Mouse (Mus musculus): ENCODE results near the gene Amz2.

Gene Amz2

DNA sequence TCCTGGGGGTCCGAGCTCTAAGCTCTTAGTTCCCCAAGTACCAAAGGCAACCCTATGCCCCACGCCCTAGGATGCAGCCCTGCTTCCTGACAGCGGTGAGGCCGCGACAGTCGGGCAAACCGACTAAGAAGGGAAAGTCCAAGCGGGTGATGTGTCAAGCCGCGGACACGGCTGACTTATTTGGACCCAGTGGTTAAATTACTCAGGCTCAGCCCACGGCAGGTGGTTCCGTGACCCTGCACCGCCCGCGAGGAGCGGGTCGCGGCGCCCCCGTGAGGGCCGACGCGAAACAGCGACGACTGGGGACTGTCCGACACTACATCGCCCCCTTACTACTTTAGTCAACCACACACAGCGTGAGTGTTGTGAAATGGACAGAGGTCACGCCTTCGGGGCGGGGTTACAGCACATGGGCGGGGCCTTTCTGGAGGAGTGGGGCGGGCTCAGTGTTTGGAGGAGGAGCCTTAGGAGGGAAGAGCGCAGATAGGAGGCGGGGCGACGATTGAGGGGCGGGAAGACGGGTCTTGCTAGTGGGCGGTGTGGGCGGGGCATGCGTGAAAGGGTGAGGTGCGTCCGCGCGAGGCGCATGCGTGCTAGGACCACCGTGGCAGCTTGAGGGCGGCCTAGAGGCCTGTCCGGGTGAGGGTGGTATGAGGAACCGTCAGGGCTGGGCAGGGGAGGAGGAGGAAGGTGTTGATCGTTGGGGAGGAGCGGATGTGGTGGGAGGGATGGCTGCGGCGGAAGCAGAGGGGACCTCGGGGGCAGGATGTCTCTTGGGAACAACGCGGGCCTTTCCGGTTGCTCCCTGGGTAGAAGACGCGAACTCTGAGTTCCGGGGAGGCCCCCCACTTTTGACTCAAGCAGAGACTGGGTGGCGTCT, at the start of gene Amz2:
TSS of gene Amz2 (plus strand) at position 555 of the 880 bp plus-strand sequence.
- DNase-seq, result peak; percentile 97

DNA sequence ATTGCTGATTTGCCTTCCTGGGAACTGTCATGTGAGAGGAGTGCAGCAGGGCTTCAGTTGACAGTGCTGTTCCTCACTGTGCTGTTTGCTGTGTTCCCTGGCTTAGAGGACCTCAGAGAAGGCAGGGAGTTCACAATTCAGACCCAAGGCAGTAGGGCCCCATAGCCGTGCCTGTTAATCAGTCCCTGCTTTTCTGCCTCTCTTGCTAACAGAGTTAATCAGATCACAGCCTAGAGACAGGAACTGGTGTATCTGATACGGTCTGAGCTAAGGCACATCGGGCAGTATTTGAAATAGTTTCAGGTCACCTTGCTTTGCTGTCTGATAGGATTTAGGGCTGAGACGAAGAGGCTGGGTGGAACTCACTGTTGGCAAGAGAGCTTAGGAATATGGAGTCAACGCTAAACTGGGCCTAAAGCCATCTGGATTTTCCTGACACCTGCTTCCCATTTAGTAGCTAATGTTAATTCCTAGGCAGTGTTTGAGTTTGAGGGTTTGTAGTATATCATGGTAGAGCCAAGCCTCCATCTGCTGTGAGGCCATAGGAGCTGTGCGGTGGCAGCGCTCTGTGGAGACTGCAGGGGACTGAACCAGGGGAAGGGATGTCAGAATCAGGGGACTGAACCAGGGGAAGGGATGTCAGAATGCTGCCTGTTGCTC, 49.1 kb upstream of the Amz2 start:
- DNase-seq, result no peak

DNA sequence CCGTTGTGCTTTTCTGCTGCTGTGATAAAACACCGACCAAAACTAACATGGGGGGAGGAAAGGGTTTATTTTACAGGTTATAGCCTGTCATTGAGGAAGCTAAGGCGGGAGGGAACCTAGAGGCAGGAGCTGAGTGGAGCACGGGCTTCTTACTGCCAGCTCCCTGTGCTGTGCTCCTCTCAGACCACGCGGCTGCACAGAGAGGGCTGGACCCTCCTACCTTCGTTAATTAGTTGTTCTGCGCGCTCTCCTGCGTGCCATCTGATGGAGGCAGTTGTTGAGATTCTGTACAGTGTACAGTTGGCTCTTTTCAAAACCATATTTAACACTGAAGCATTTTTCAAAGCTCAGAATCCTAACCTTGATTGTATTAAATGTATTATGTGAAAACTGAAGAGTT, 48.3 kb upstream of the Amz2 start:
- no peak for DNase-seq

DNA sequence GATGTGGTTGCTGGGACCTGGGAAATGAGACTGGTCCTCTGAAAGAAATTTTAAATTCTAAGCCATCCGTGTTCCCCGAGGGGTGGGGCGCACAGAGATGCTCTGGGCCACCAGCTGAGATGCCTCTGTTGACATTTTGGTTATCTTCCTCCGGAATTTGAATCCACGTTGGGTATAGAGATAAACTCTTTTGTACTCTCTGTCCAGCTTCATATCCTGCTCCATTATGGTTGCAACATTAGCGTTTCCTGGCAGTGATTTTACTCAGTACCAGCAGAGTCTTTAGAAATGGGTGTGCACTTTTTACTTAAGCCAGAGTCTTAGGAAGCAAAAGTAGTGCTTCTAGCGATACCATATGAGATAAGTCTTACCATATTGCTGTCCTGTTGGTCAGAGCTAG, 47.7 kb upstream of the Amz2 start:
- no peak for DNase-seq

DNA sequence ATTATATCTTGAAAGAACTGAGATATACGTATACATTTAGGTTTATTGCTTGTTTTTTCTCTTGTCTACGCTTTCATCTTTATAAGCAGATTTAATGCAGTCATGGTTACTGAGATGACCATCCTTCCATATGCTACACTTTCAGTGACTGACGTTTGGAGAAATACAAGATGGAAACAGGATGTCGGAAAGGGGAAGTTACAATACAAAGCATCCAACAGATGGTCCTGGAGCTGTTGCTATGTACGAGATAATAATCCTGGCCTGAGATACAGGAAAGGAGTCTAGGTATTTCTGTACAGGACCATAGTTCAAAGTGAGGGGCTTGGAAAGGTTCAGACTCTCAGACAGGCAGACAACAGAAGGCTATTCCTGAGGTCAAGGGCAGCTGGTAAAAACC, 45.1 kb upstream of the Amz2 start:
- no peak for DNase-seq

DNA sequence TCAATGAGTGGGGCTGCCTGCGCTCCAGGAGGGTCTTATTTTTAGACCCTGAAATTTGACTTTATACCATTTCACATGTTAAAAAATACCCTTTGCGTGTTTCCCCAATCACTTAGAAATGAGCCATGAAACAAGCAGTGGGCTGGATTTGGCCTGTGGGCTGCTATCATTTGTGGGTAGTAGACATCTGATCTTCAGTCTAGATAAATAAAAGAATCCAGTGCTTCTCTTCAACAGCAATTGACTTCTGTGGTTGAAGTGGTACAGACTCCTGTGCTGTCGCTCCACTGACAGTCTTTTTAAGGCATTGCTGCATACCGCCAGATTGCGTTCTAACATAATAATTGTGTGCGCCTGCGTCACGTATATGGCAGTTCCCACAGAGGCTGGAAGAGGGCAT, 40.5 kb upstream of the Amz2 start:
- no peak for DNase-seq

DNA sequence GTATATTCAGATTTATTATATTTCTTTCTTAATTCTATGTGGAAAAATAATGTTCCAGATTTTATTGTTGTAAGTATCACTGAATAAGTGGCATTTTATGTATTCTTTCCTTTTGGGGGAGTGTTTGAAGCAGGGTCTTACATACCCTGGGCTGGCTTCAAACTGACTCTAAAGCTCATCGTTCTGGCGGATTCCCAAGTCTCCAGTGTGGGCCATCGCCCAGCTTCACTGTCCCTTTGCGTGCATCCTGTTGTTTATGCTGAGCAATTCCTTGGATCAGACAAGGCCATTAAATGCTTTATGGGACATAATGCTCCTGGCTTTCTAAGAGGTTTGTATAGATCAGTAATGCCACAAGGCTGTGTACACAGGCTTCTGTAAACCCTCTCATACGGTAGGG, 36.7 kb upstream of the Amz2 start:
- DNase-seq, result no peak

DNA sequence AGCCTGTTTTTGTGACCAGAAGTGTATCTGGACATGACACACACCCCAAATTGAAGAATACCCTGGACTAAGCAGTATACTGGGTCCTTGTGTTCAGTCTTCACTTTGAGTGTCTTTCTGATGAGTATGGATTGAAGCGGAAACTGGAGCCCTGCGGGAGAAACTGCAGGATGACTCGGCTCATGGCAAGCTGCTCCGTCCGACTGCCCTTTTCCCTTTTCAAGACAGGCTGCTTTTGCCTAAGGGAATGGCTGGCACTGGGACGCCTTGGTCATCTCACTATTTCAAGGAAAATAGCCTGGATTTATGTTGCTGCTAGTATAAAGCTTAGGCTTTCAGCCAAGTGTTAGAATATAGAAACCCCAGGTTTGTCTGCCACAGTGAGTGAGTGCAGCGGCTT, 34.5 kb upstream of the Amz2 start:
- DNase-seq, result no peak

DNA sequence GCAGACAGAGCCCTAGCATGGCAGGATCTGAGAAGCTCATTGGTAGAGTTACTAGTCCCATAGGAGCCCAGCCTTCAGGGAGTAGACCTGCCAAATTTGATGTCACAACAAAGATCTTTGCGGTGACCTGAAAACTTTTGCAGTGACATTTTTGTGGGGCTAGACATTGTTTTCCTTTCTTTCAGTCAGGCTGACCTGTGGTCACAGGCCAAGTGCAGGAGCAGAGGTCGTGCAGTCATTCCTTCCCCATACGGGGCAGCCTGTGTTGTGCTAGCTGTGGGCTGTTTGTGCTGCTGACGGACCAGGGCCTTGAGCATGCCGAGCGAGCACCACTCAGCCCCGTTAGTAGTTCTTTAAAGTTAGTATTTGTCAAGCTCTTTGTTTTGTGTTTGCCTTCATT, 34.0 kb upstream of the Amz2 start:
- no peak for DNase-seq

DNA sequence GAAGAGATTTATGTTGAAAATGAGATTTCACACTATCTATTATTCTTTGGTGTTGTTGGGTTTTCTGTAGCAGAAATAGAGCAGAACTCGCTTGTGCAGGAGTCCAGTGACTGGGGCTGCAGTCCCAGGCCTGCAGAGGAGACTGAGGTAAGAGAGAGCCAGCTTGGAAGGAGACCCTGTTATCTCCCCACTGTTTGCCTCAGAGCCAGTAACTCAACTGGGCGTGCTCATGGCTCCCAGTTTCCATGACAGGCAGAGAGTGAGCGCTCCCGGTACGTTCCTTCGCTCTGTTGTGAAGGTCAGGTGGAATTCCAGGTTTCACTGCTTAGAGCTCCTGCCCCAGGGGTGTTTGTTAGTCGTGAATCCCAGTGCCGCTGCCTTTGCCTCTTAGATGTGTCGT, 33.1 kb upstream of the Amz2 start:
- DNase-seq, result no peak

DNA sequence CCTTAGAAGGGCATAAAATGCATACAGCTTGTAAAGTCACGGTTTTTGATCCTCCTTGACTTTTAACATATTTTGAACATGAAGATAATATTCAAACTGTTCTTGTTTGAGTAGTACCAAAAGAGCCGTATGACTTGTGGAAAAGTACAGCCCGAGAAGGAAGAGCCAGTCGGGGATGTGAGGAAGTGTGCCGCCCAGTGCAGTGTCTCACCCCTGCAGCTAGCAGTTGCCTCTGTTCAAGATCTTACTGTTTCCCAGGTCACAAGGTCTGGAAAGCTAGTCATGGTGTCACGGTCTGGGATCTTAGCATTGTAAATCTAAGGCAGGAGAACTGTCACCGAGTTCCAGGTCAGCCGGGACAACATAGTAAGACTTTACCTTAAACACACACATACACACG, 31.0 kb upstream of the Amz2 start:
- DNase-seq, result no peak

DNA sequence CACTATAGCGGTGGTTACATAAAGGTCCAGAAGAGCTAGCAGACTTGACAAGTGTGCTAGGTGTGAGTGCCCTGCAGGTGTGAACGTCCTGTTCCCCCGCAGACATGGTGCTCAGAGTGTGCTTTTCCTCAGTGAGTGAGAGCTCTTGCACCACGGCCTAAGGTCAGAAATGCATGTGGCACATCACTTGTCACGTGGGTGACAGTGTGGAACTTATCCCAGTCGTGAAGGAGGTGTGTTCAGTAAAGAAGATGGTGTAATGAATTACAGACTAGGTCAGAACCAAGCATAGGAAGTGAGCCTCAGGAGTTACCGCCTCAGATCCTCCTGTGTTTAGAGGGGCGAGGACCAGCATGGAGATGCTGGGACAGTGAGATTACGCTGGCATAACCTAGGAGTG, 30.5 kb upstream of the Amz2 start:
- no peak for DNase-seq

DNA sequence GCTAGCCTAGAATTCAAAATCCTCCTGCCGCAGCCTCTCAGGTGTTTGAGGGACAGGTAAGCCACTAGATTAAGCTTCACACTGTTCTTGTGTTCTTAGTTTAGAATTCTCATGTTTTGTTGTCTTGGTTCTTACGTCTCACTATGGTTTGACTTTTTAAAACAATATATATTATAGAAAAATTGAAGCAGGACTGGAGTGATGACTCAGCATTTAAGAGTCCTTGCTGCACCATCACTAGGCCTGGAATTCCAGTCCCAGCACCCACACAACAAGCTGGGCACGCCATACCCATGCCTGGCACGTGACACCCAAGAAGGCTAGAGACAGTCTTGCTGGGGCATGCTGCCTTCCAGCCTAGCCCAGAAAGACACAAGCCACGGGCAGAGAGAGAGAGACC, 19.3 kb upstream of the Amz2 start:
- no peak for DNase-seq

DNA sequence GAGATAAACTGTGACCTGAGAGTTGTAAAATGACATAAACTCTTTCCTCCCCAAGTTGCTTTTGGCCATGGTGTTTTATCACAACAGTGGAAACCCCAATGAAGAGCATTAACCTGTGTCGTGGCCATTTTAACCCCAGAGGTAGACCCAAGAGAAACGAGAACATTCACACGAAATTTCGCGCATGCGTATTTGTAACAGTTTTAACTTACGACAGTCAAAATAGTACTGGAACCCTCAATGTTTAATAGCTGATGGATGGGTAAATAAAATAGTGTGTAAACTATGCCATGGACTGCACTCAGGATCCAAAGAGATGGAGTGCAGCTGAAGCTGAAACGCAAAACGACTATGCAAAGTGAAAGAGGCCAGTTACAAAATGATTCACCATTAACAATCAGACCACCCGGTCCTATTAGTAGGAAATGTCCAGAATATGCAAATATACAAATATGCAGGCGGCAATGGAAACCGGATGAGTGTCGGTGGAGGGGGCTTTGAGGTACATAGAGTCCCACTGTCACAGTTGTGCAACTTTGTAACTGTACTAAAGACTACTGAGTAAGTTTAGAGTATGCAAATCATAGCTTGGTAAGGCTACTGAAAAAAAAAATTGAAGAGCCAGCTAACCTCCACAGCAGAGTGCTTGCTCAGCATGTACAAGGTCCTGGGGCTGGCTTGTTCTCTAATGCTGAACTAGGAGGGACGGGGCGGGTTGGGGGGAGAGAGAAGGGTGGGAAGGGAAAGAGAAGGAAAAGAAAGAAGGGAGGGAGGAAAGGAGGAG, 15.4 kb upstream of the Amz2 start:
- no peak for DNase-seq

DNA sequence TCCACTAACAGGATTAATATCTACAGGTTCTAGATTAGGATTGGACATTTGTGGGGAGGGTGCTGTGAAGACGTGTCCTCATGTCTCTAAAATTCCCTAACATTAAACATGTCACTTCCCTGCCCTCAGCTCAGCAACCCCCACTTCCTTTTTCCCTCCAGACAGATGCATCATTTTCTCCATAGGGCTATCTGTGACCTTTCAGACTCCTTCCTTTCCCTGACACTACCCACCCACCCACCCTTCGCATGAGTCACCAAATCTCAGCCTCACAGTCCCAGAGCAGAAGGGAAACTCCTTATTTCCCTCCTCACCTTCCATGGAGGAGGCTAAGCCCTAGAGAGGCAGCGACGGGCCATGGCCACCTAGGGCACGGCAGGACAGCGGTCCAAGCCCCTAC, 12.1 kb upstream of the Amz2 start, which contains the start of gene 9930022D16Rik:
TSS of gene 9930022D16Rik (plus strand) at position 301 of the 400 bp plus-strand sequence.
- no peak for DNase-seq

DNA sequence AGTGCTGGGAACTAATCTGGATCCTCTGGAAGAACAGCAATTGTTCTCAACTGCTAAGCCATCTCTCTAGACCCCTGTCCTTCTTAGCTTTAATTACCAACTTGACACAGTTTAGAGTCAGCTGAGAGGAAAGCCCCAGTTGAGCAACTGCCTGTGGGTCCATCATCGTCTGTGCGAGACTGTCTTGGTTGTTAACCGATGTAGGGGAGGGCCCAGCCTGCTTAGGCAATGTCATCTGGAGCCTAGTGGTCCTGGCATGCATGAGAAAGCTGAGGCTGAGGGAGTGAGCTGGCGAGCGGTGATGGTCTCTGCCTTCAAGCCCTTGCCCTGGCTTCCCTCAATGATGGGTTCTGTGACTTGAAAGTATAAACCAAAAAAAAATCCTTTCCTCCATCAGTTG, 10.9 kb upstream of the Amz2 start:
- DNase-seq, result no peak

DNA sequence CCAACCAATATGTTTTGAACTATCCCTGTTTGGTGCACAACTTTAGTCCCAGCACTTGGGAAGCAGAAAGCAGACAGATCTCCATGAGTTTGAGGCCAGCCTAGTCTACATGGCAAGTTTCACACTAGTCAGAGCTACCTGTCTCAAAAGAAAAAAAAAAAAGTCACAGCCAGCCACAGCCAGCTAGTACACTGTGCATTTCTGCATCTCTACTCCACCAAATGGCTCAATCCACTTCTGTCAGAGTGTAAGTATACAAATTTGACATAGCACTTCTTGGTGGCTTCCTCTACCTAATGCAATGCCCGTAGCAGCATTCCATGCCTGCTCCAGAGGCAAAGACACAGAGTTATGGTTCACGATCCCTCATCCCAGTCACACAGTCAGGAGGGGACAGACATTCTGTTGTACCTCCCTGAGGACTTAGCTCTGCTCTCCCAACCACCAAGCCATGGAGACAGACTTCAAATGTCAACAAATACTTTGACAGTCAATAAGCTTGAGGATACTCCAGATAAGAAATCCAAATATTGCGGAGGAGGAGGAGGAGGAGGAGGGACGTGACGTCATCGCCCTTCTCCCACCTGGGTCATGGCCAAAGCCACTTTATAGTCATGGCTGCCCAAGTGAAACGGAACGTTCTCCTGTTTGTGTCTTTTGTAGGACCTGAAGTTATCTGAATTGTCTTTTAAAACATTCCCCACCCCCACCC, 8.9 kb upstream of the Amz2 start:
- no peak for DNase-seq

DNA sequence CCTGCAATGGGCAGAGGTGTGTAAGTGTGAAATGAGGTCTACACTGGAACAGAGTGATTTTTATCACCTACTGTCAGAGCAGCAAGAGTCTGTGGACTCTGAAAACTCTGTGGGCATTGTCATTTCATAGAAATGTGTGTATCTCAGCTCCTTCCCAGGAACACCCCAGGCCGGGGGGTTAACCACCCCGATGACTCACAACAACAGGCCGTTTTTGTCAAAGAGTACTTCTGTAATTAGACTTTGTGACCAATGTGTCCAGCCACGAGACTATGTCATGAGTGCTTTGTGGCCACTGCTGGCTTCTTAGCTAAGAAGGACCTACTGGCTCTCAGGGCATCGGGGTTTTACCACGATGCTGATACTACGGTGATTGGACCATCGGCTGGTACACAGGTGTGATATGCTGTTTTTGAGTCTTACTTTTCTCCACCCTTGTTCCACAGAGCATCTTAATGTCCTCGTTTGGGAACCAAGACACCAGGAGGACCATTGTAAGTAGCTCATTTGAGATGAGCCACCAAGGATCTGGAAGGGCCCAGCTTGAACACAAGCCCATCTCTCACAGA, 8.2 kb upstream of the Amz2 start:
- DNase-seq, result no peak

DNA sequence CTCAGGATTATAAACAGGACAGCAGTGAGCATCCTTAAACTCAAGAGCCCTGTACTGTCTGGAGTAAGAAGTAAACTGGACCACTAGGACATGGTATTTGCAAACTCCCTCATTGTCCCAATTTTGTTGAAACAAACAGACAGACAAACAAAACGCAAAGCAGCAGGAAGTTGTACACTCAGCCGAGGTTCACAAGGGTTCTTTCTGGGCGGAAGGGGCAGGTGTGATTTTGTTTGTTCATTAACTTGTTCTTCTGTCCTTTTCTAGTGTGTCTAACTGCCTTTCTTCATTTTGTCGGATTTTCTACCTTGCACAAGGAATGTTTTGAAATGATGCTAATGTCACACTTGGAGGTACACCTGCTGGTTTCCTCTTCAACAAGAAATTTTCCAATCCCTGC, 6.3 kb upstream of the Amz2 start:
- no peak for DNase-seq

DNA sequence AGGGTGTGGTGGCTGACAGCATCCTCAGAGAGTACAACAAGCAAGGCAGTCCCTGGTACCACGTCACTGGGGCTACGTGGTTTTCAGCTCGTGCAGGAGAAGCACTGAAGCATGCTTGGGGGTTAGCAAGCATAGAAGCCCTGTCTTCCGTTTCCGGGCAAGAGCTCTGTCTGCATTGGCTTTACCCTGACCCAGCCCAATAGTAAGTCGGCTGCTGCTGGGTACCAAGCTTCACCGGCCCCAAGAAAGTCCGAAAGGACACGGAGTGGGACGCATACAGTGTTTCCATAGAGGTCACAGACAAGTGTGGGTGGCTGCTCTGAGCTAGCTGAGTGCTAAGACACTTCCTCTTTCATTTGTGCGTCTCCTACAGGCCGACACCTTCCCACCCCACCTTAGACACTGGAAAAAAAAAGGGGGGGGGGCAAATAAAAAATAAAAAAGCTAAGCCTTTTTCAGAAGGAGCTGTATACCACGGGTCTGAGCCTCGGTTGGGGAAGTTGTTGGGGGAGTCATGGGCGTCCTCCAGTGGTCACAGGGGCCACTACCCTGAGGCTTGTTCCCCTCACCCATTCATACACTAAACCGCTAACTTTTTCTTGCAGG, 5.7 kb upstream of the Amz2 start:
- no peak for DNase-seq

DNA sequence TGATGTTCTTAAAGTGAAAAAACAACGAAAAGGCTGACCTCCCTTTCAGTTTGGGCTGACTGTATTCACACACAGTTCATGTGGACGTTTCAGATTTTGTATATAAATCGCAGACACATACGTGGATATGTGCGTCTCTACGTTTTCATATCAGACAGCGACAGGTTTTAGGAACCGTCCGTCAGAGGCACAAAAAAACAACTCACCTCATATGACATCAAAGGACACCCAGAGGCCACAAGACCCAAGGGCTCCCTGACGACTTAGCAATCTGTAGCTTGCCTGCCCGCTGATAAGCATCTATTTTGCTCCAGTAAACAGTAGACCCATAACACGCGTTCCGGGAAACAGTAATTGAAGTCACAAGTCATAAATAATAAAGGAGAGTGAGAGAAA, 5.2 kb upstream of the Amz2 start:
- no peak for DNase-seq

DNA sequence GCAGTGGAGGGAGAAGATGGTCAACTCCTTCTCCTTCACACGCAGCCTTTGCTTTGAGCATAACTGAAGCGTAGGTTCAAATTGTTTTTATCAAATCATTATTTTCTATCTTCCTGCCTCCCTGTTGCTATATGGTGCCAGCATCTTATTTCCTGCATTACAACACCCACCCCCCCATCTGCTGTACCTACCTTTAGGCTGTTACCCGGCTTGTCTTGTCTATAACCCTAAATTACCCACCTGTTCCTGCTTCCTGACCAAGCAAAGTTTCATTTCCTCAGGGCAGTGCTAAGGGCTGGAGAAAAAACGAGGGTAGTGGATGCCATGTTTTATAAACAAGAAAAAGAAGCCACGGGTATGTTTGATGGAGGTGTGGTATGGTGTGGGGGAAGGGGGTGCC, 4.5 kb upstream of the Amz2 start:
- no peak for DNase-seq

All from right cerebral cortex, postnatal 14 days (tissue).